Mouse (Mus musculus) thymus, adult 2 months (tissue): ENCODE measurements at regions not wholly inside any gene's neighbourhood (a gene's known extent, or its start where the extent isn't known, plus 50 kb on each side); places are given as distances from the start of the nearest gene placed in this dataset.

ENCODE experiments used
- CTCF ChIP-seq: fragments of 200-500 bp; IDR thresholded peaks from 2 replicates; pipeline ENCODE4 v1.5.1; 2012; ENCODE audit warnings: mild to moderate bottlenecking, control low read depth, low read length, moderate library complexity, borderline replicate concordance; ENCODE audit not compliant: control insufficient read depth, poor library complexity, insufficient read depth; ENCODE audit errors: extremely low read depth
- POLR2A ChIP-seq: fragments of 200-500 bp; IDR thresholded peaks from 2 replicates; pipeline ENCODE4 v1.6.1; 2012; ENCODE audit warnings: mild to moderate bottlenecking, low read length, control low read depth, moderate library complexity; ENCODE audit not compliant: control insufficient read depth, poor library complexity, insufficient read depth; ENCODE audit errors: extremely low read depth

DNA sequence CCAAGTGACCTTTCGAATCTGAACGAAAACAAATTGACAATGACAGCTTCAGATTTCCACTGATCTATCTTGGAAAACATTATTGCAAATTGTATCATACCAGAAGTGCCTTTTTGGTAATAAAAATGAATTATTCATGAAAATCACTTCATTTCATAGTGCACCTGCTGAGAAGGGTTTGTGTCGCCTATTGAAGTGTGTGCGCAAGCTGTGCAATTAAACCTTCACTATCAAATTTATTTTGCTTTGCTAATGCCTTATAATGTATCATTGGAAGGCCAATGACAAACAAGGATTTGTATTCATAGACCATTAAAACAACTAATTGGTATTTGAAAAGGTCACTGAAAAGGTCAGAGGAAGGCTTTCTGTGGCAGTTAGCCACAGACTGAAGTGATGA lies 224.8 kb upstream of the Zfp960 start:
- TF ChIP-seq POLR2A: no peak
- no peak for TF ChIP-seq CTCF
